Mouse (Mus musculus) stomach, postnatal 0 days (tissue): ENCODE measurements around the gene Evi5. TPM values are rescaled to one million over a fixed set of nuclear protein-coding genes. Genes with fewer than 3 reads are reported as not detected.
"Not testable (repeated sequence)": the region's sequence is repeated elsewhere in the genome, so short reads cannot be mapped to it uniquely, and the experiment has no call there.

Experiments used
- ATAC-seq: fragments of 200-750 bp; cut with Nextera tagmentation; 2 replicates; pipeline ENCODE4 v1.8.0; 2017; ENCODE audit not compliant: low FRiP score, low TSS enrichment
- DNase-seq: peaks from one replicate; pipeline ENCODE4 v3.0.0-alpha.2; 2016; ENCODE audit warnings: low spot score
- H3K27ac ChIP-seq: fragments of 300-500 bp; sonication (generic); replicated peaks from 2 replicates; pipeline ENCODE4 v1.5.1; 2014; ENCODE audit warnings: mild to moderate bottlenecking, control low read depth
- H3K27me3 ChIP-seq: fragments of 300-500 bp; sonication (generic); 2 replicates; pipeline ENCODE4 v1.6.1; 2014; ENCODE audit warnings: low read length; ENCODE audit not compliant: control insufficient read depth, insufficient read depth
- H3K36me3 ChIP-seq: fragments of 300-500 bp; sonication (generic); 2 replicates; pipeline ENCODE4 v1.6.1; 2014; ENCODE audit warnings: low read length, mixed read lengths; ENCODE audit not compliant: control insufficient read depth, insufficient read depth
- H3K4me1 ChIP-seq: fragments of 300-500 bp; sonication (generic); replicated peaks from 2 replicates; pipeline ENCODE4 v1.6.1; 2014; ENCODE audit warnings: antibody characterized with exemption; ENCODE audit not compliant: control insufficient read depth, insufficient read depth
- H3K4me2 ChIP-seq: fragments of 300-500 bp; sonication (generic); replicated peaks from 2 replicates; pipeline ENCODE4 v1.6.1; 2014; ENCODE audit warnings: low read depth, mild to moderate bottlenecking, control low read depth, moderate library complexity
- H3K4me3 ChIP-seq: fragments of 300-500 bp; sonication (generic); 2 replicates; pipeline ENCODE4 v1.5.1; 2014; ENCODE audit warnings: low read depth, low read length, control low read depth
- H3K9ac ChIP-seq: fragments of 300-500 bp; sonication (generic); 2 replicates; pipeline ENCODE4 v1.6.1; 2014; ENCODE audit warnings: mild to moderate bottlenecking, low read length, control low read depth, mixed read lengths
- H3K9me3 ChIP-seq: fragments of 300-500 bp; sonication (generic); 2 replicates; pipeline ENCODE4 v1.6.1; 2016; ENCODE audit warnings: low read length; ENCODE audit not compliant: control insufficient read depth
- CTCF ChIP-seq: IDR thresholded peaks from 2 replicates; pipeline ENCODE4 v1.5.1; 2016; ENCODE audit warnings: antibody characterized with exemption, low read depth, mild to moderate bottlenecking, moderate library complexity
- EP300 ChIP-seq: optimal IDR thresholded peaks from 2 replicates; pipeline ENCODE3; 2016; ENCODE audit warnings: antibody characterized with exemption
- WGBS: fragments of 180-500 bp; shearing (Covaris S2); extraction: QIAGEN DNeasy Blood & Tissue Kit; methylation state at CpG from one replicate; pipeline ENCODE4 v1.1.7; 2014; 5-methylcytosine and 5-hydroxymethylcytosine counted together
- polyA plus RNA-seq: library from polyadenylated mRNA; unstranded; fragments of >200 nt; fragmentation: Nextera tagmentation; extraction: Ambion mirVana; gene quantifications from 2 replicates; pipeline ENCODE4 v1.2.1, GENCODE M21; 2015

Evi5 gene
- polyA plus RNA-seq, 1 experiment from 2014 or later, result 39.5 TPM

GRCm38 (mm10) chr5:107900206-107901013 is 25.5 kb upstream of the Evi5 start, which contains the start of gene Rpl5:
Gene Rpl5 (plus strand): TSS chr5:107900502.
- Histone ChIP-seq H3K27ac (peak within 1 kb of the TSS; percentile 91), H3K4me3 (peak within 1 kb of the TSS; percentile 99), H3K4me1 (no peaks in the 10 kb centered on the region), H3K27me3 (no peaks in the 10 kb centered on the region), H3K9ac (peak within 1 kb of the TSS; percentile 99), H3K4me2 (peak within 1 kb of the TSS; percentile 61), H3K36me3 (peaks cover 3% of the 10 kb centered on the region; the same call in 1 of the 2 replicates), H3K9me3 (no peaks in the 10 kb centered on the region)
- peak; percentile 97 for TF ChIP-seq CTCF
- no peak for TF ChIP-seq EP300
- ATAC-seq, result peak; percentile 98
- DNase-seq, result peak; percentile 92
- 3% methylated on average over 66 of the region's 66 CpGs for whole genome bisulfite sequencing

GRCm38 (mm10) chr5:107896265-107896664 is 21.4 kb upstream of the Evi5 start:
- Histone ChIP-seq H3K4me1 (no peaks in the 10 kb centered on the region), H3K27ac (no peak overlapping the region), H3K9me3 (no peaks in the 10 kb centered on the region), H3K9ac (no peak overlapping the region), H3K4me3 (no peak overlapping the region), H3K36me3 (no peaks in the 10 kb centered on the region), H3K4me2 (no peak overlapping the region), H3K27me3 (no peaks in the 10 kb centered on the region)
- no peak for ATAC-seq
- TF ChIP-seq CTCF (no peak), EP300 (no peak)
- DNase-seq, result no peak
- WGBS, result 59% methylated on average over 1 of the region's 1 CpGs

GRCm38 (mm10) chr5:107894676-107895075 is 19.8 kb upstream of the Evi5 start:
- no peak for ATAC-seq
- no peak for DNase-seq
- Histone ChIP-seq H3K4me3 (no peak overlapping the region), H3K9me3 (no peaks in the 10 kb centered on the region), H3K27ac (no peak overlapping the region), H3K4me1 (no peaks in the 10 kb centered on the region), H3K4me2 (no peak overlapping the region), H3K36me3 (no peaks in the 10 kb centered on the region), H3K27me3 (no peaks in the 10 kb centered on the region), H3K9ac (no peak overlapping the region)
- WGBS, result 65% methylated on average over 7 of the region's 7 CpGs
- no peak for TF ChIP-seq CTCF
- TF ChIP-seq EP300, result no peak

GRCm38 (mm10) chr5:107891515-107891914 is 16.6 kb upstream of the Evi5 start:
- H3K27ac ChIP-seq, ATAC-seq, H3K4me1 ChIP-seq, H3K9ac ChIP-seq, H3K4me2 ChIP-seq, H3K27me3 ChIP-seq, H3K4me3 ChIP-seq, H3K36me3 ChIP-seq, DNase-seq, H3K9me3 ChIP-seq: not testable (repeated sequence)
- no CpG with 5 or more reads among the region's 1 CpGs for WGBS
- TF ChIP-seq CTCF, result peak; percentile 78

GRCm38 (mm10) chr5:107889994-107890888 is 15.3 kb upstream of the Evi5 start:
- no peak overlapping the region for H3K27ac ChIP-seq
- H3K4me1 ChIP-seq, result no peaks in the 10 kb centered on the region
- no peak overlapping the region for H3K4me3 ChIP-seq
- no peaks in the 10 kb centered on the region for H3K36me3 ChIP-seq
- peak overlapping the region; percentile 23; the same call in 1 of the 2 replicates for H3K9ac ChIP-seq
- DNase-seq (no peak), ATAC-seq (peak; percentile 42; the same call in 1 of the 2 replicates)
- TF ChIP-seq CTCF, result no peak
- TF ChIP-seq EP300, result no peak
- WGBS, result 57% methylated on average over 9 of the region's 9 CpGs
- no peaks in the 10 kb centered on the region for H3K27me3 ChIP-seq
- H3K4me2 ChIP-seq, result no peak overlapping the region
- H3K9me3 ChIP-seq, result no peaks in the 10 kb centered on the region
